Mouse (Mus musculus): ENCODE results near the gene 1700067P10Rik.

Gene 1700067P10Rik

GRCm38 (mm10) chr17:48089019-48089418 is at the start of gene 1700067P10Rik:
1700067P10Rik (plus strand) TSS chr17:48089319.
- no peak for ATAC-seq (ENCODE audit: insufficient number of reproducible peaks, low FRiP score, low TSS enrichment)

GRCm38 (mm10) chr17:48041351-48042287 is 47.5 kb upstream of the 1700067P10Rik start:
- ATAC-seq (ENCODE audit: insufficient number of reproducible peaks, low FRiP score, low TSS enrichment) = no peak

GRCm38 (mm10) chr17:48043154-48043880 is 45.8 kb upstream of the 1700067P10Rik start:
- ATAC-seq (ENCODE audit: insufficient number of reproducible peaks, low FRiP score, low TSS enrichment) = no peak

GRCm38 (mm10) chr17:48045631-48046030 is 43.5 kb upstream of the 1700067P10Rik start:
- ATAC-seq (ENCODE audit: insufficient number of reproducible peaks, low FRiP score, low TSS enrichment) = no peak

- ATAC-seq (ENCODE audit: insufficient number of reproducible peaks, low FRiP score, low TSS enrichment) = no peak
Observed at GRCm38 (mm10) chr17:48051638-48052337, 37.3 kb upstream of the 1700067P10Rik start.

GRCm38 (mm10) chr17:48052338-48053067 is 36.6 kb upstream of the 1700067P10Rik start:
- no peak for ATAC-seq (ENCODE audit: insufficient number of reproducible peaks, low FRiP score, low TSS enrichment)

GRCm38 (mm10) chr17:48053646-48054045 is 35.5 kb upstream of the 1700067P10Rik start:
- no peak for ATAC-seq (ENCODE audit: insufficient number of reproducible peaks, low FRiP score, low TSS enrichment)

GRCm38 (mm10) chr17:48055076-48055816 is 33.9 kb upstream of the 1700067P10Rik start:
- no peak for ATAC-seq (ENCODE audit: insufficient number of reproducible peaks, low FRiP score, low TSS enrichment)

- no peak for ATAC-seq (ENCODE audit: insufficient number of reproducible peaks, low FRiP score, low TSS enrichment)
Observed at GRCm38 (mm10) chr17:48057382-48057781, 31.7 kb upstream of the 1700067P10Rik start.

GRCm38 (mm10) chr17:48064196-48064843 is 24.8 kb upstream of the 1700067P10Rik start:
- ATAC-seq (ENCODE audit: insufficient number of reproducible peaks, low FRiP score, low TSS enrichment) = no peak

GRCm38 (mm10) chr17:48065081-48065501 is 24.0 kb upstream of the 1700067P10Rik start:
- no peak for ATAC-seq (ENCODE audit: insufficient number of reproducible peaks, low FRiP score, low TSS enrichment)

GRCm38 (mm10) chr17:48067083-48067614 is 22.0 kb upstream of the 1700067P10Rik start:
- ATAC-seq (ENCODE audit: insufficient number of reproducible peaks, low FRiP score, low TSS enrichment) = no peak

GRCm38 (mm10) chr17:48067729-48068128 is 21.4 kb upstream of the 1700067P10Rik start:
- no peak for ATAC-seq (ENCODE audit: insufficient number of reproducible peaks, low FRiP score, low TSS enrichment)

- no peak for ATAC-seq (ENCODE audit: insufficient number of reproducible peaks, low FRiP score, low TSS enrichment)
Observed at GRCm38 (mm10) chr17:48080626-48081025, 8.5 kb upstream of the 1700067P10Rik start.

- ATAC-seq (ENCODE audit: insufficient number of reproducible peaks, low FRiP score, low TSS enrichment) = no peak
Observed at GRCm38 (mm10) chr17:48089446-48089845, 327 bp downstream of the 1700067P10Rik start.

- ATAC-seq (ENCODE audit: insufficient number of reproducible peaks, low FRiP score, low TSS enrichment) = no peak
Observed at GRCm38 (mm10) chr17:48090305-48090704, 1.2 kb downstream of the 1700067P10Rik start.

GRCm38 (mm10) chr17:48093286-48093817 is 4.2 kb downstream of the 1700067P10Rik start:
- no peak for ATAC-seq (ENCODE audit: insufficient number of reproducible peaks, low FRiP score, low TSS enrichment)

All from cerebellum, adult (tissue).